Mouse (Mus musculus): ENCODE results near the gene Mesp2.

Mesp2 gene

GRCm38 (mm10) chr7:79803887-79804286, 6.6 kb upstream of the Mesp2 start:
- DNase-seq (ENCODE audit: low spot score in 2 of 2): no peak

GRCm38 (mm10) chr7:79808561-79808960, 2.0 kb upstream of the Mesp2 start:
- DNase-seq (ENCODE audit: low spot score in 2 of 2): no peak

GRCm38 (mm10) chr7:79813409-79813808, 2.9 kb downstream of the Mesp2 start:
- no peak for DNase-seq (ENCODE audit: low spot score in 2 of 2)

- DNase-seq (ENCODE audit: low spot score in 2 of 2): no peak
Observed at GRCm38 (mm10) chr7:79818321-79818720, 7.8 kb downstream of the Mesp2 start.

GRCm38 (mm10) chr7:79819515-79819914, 9.0 kb downstream of the Mesp2 start:
- no peak for DNase-seq (ENCODE audit: low spot score in 2 of 2)

- no peak for DNase-seq (ENCODE audit: low spot score in 2 of 2)
Observed at GRCm38 (mm10) chr7:79819996-79820395, 9.5 kb downstream of the Mesp2 start.

- DNase-seq (ENCODE audit: low spot score in 2 of 2): no peak
Observed at GRCm38 (mm10) chr7:79822092-79822695, 11.7 kb downstream of the Mesp2 start.

- no peak for DNase-seq (ENCODE audit: low spot score in 2 of 2)
Observed at GRCm38 (mm10) chr7:79828341-79828740, 17.8 kb downstream of the Mesp2 start.

- no peak for DNase-seq (ENCODE audit: low spot score in 2 of 2)
Observed at GRCm38 (mm10) chr7:79831145-79831544, 20.6 kb downstream of the Mesp2 start.

GRCm38 (mm10) chr7:79831585-79831984, 21.1 kb downstream of the Mesp2 start:
- DNase-seq (ENCODE audit: low spot score in 2 of 2): no peak

- no peak for DNase-seq (ENCODE audit: low spot score in 2 of 2)
Observed at GRCm38 (mm10) chr7:79832980-79833379, 22.5 kb downstream of the Mesp2 start.

GRCm38 (mm10) chr7:79835196-79835595, 24.7 kb downstream of the Mesp2 start:
- no peak for DNase-seq (ENCODE audit: low spot score in 2 of 2)

- no peak for DNase-seq (ENCODE audit: low spot score in 2 of 2)
Observed at GRCm38 (mm10) chr7:79837247-79837646, 26.7 kb downstream of the Mesp2 start.

GRCm38 (mm10) chr7:79842163-79842562, 31.6 kb downstream of the Mesp2 start:
- no peak for DNase-seq (ENCODE audit: low spot score in 2 of 2)

GRCm38 (mm10) chr7:79844090-79844802, 33.7 kb downstream of the Mesp2 start:
- no peak for DNase-seq (ENCODE audit: low spot score in 2 of 2)

GRCm38 (mm10) chr7:79846342-79846741, 35.8 kb downstream of the Mesp2 start:
- no peak for DNase-seq (ENCODE audit: low spot score in 2 of 2)

- DNase-seq (ENCODE audit: low spot score in 2 of 2): no peak
Observed at GRCm38 (mm10) chr7:79847456-79848451, 37.2 kb downstream of the Mesp2 start.

GRCm38 (mm10) chr7:79856305-79856704, 45.8 kb downstream of the Mesp2 start:
- DNase-seq (ENCODE audit: low spot score in 2 of 2): no peak

GRCm38 (mm10) chr7:79858202-79858934, 47.8 kb downstream of the Mesp2 start:
- DNase-seq (ENCODE audit: low spot score in 2 of 2): no peak

- no peak for DNase-seq (ENCODE audit: low spot score in 2 of 2)
Observed at GRCm38 (mm10) chr7:79858956-79859630, 48.6 kb downstream of the Mesp2 start.

GRCm38 (mm10) chr7:79860811-79861210, 50.3 kb downstream of the Mesp2 start, which contains the start of gene Anpep:
Gene Anpep, minus strand, starts transcription at chr7:79861059.
- no peak for DNase-seq (ENCODE audit: low spot score in 2 of 2)

Data from right cerebral cortex, adult 2 months (tissue).